Mouse (Mus musculus) cortical plate, adult 2 months (tissue): ENCODE measurements around the gene Pcmt1. TPM values are rescaled to one million over a fixed set of nuclear protein-coding genes. Genes with fewer than 3 reads are reported as not detected.

Experiments
- H3K27ac ChIP-seq: fragments of 200-500 bp; 2 replicates; pipeline ENCODE4 v1.5.1; 2012; ENCODE audit warnings: low read length, control low read depth, inconsistent platforms; ENCODE audit not compliant: insufficient read depth
- H3K4me1 ChIP-seq: fragments of 200-500 bp; 2 replicates; pipeline ENCODE4 v1.6.1; 2011; ENCODE audit warnings: low read length; ENCODE audit not compliant: control insufficient read depth, insufficient read depth
- H3K4me3 ChIP-seq: fragments of 200-500 bp; 2 replicates; pipeline ENCODE4 v1.5.1; 2011; ENCODE audit warnings: mild to moderate bottlenecking, low read length, control low read depth; ENCODE audit not compliant: insufficient read depth
- CTCF ChIP-seq: fragments of 200-500 bp; IDR thresholded peaks from 2 replicates; pipeline ENCODE4 v1.5.1; 2011; ENCODE audit warnings: mild to moderate bottlenecking, control low read depth, low read length; ENCODE audit not compliant: insufficient read depth; ENCODE audit errors: extremely low read depth
- POLR2A ChIP-seq: fragments of 200-500 bp; IDR thresholded peaks from 2 replicates; pipeline ENCODE4 v1.6.1; 2011; ENCODE audit warnings: mild to moderate bottlenecking, low read length, control low read depth; ENCODE audit not compliant: insufficient read depth; ENCODE audit errors: extremely low read depth
- polyA plus RNA-seq: library from polyadenylated mRNA; depleted of rRNA; stranded (reverse); fragments of >200 nt; gene quantifications from 2 replicates; pipeline ENCODE4 v1.2.3, GENCODE M21; 2012; rRNA removed

Gene Pcmt1
- polyA plus RNA-seq = 148 and 158 TPM in 2 replicates

DNA sequence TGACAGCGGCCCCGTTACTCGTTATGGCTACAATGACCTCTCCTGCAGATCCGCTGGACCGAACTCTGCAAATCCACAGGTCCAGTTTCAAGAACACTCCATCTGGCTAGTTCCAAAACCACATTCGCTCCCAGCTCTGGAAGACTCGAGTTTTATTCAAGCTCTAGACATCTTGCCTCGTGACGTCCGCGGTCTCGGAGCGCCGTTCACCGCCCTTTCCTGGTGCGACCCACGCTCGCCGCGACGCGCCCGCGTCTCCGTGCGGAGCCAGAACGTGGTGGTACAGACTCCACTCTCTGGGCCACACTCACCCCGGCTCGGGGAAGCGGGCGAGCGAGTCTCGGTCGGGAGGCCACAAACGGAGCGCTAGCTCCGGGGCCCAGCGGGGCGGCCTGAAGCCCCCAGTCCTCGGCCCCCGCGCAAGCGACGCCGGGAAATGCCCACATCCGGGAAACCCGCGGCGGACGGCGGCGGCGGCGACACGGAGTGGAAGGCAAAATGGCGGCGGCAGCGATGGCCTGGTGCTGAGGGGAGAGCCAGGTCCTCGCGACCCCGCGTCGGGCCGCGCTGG, at the start of gene Pcmt1, which contains the start of gene Lats1:
Pcmt1 (minus strand) TSS at position 406 of the 571 bp plus-strand sequence.
Lats1 (plus strand) TSS at position 484 of the 571 bp plus-strand sequence.
- TF ChIP-seq CTCF (no peak), POLR2A (peak; percentile 56; the same call in 1 of the 2 replicates)
- Histone ChIP-seq H3K4me3 (peak within 1 kb of the TSS; percentile 89), H3K4me1 (peaks cover 12% of the 10 kb centered on the region; the same call in 1 of the 2 replicates), H3K27ac (peak within 1 kb of the TSS; percentile 97)

DNA sequence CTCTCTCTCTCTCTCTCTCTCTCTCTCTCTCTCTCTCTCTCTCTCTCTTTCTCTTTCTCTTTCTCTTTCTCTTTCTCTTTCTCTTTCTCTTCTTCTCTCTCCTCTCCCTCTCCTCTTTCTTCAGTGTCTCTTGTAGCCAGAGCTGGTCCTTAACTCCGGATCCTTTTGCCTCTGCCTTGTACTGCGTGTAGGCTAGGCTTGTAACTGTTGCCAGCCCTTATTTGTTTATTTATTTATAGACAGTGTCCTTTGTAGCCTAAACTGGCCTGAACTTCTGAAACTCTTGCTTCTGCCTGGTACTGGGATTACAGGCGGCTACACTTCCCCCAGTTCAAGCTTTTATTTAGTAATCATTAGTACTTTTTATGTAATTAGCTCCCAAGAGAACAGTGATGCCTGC, 46.1 kb upstream of the Pcmt1 start:
- H3K4me1 ChIP-seq = peaks cover 2% of the 10 kb centered on the region; the same call in 1 of the 2 replicates
- H3K27ac ChIP-seq = no peak overlapping the region
- H3K4me3 ChIP-seq = no peak overlapping the region
- TF ChIP-seq CTCF (no peak), POLR2A (no peak)

DNA sequence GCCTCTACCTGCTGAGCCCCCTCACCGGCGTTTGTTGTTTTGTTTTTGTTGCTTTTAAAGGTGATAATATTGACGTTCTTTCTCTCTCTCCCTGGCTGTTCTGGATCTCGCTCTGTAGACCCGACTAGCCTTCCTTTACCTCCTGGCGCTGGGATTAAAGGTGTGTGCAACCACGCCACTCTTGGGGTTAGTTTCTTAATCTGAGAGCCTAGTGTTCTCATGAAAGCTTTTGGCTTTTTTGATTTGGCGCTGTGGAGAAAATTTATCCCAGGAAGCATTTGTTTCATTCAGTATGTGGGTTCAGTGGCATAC, 45.5 kb upstream of the Pcmt1 start:
- no peak for TF ChIP-seq CTCF
- TF ChIP-seq POLR2A = no peak

DNA sequence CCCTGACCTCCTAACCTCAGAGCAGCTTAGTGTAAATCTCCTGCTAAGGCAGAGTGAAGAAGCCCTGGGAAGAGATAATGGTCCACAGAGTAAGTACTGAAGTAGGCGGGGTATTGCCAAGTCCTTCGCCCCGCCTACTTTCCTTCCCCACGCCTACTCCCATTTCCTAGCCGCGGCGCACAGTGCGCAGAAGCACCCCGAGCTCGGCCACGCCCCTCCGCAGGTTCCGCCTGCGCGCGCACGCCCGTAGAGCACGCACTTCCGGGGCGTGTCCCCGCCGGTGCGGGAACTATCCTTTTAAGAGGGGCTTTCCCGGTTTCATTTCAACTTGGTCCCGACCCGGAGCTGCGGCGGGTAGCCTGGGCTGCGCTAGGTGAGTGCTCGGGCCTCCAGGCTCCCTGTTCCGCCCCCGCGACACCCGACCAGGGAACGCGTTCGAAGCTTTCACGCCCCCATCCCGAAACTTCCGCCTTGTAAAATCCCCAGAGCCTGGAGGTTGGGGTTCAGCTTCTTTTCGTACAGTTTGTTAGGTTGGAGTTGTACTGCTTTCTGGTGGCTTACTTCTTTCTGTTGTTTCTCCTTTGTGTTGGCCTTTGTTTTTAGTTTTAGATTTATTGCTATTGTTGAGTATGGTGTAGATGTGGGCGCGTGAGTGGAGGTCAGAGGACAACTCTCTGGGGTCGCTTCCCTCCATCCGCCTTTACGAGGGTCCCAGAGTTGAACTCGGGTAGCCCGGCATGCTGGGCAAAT, 45.0 kb upstream of the Pcmt1 start, which contains the start of gene Katna1:
Katna1 (plus strand) TSS at position 250 of the 750 bp plus-strand sequence.
- H3K27ac ChIP-seq = no peak within 1 kb of the TSS
- H3K4me1 ChIP-seq = peaks cover 2% of the 10 kb centered on the region; the same call in 1 of the 2 replicates
- peak within 1 kb of the TSS; percentile 58 for H3K4me3 ChIP-seq
- no peak for TF ChIP-seq CTCF
- peak; percentile 74 for TF ChIP-seq POLR2A

More for the DNA sequence above, 45.5 kb upstream of the Pcmt1 start:
- Histone ChIP-seq H3K4me1 (peaks cover 2% of the 10 kb centered on the region; the same call in 1 of the 2 replicates), H3K27ac (no peak overlapping the region), H3K4me3 (peak overlapping the region; percentile 58)

DNA sequence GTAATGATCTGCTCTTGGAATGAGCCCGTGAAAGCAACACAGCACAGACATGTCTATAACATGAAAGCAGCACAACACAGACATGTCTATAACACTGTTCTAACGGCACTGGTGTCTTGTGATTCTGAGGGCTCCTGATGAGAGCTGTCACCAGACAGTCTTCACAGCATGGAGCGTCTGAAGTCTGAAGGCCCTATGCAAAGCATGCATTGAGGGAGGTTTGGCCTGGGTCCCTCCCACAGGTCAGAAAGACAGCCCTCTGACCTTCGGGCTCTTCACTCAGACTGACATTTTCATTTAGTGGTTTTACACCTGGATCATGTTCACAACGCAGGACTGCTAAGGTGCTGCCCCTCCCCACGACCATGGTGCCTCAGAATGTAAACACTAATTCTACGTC, 34.1 kb upstream of the Pcmt1 start:
- Histone ChIP-seq H3K4me1 (no peaks in the 10 kb centered on the region), H3K4me3 (no peak overlapping the region), H3K27ac (no peak overlapping the region)
- no peak for TF ChIP-seq POLR2A
- TF ChIP-seq CTCF = no peak

DNA sequence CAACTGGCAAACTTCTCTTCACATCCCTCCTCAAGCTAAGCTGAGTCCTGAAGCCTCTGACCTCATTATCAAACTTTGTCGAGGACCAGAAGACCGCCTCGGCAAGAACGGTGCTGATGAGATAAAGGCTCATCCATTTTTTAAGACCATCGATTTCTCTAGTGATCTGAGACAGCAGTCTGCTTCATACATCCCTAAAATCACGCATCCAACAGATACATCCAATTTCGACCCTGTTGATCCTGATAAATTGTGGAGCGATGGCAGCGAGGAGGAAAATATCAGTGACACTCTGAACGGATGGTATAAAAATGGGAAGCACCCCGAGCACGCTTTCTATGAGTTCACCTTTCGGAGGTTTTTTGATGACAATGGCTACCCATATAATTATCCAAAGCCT, 31.6 kb upstream of the Pcmt1 start:
- Histone ChIP-seq H3K4me3 (no peak overlapping the region), H3K27ac (no peak overlapping the region), H3K4me1 (no peaks in the 10 kb centered on the region)
- TF ChIP-seq POLR2A (no peak), CTCF (no peak)

DNA sequence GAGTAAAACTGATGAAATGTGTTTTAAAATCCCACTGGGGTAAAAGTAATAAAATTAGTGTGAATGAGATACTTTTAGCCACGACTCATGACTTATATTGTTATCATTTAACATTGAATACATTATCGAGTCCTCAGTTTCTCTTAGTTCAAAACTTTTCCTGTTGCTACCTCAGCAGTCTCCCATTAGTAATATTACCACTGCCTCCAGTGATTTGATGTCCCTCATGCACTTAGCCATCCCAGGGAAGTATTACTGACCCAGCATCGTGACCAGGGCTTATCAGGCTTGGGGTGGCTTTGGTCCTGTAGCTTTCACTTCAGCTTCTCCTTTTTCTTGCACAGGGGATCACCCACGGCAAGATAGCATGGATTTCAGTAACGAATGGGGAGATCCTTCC, 29.2 kb upstream of the Pcmt1 start:
- TF ChIP-seq CTCF (no peak), POLR2A (no peak)
- no peak overlapping the region for H3K27ac ChIP-seq
- H3K4me1 ChIP-seq = no peaks in the 10 kb centered on the region
- no peak overlapping the region for H3K4me3 ChIP-seq

DNA sequence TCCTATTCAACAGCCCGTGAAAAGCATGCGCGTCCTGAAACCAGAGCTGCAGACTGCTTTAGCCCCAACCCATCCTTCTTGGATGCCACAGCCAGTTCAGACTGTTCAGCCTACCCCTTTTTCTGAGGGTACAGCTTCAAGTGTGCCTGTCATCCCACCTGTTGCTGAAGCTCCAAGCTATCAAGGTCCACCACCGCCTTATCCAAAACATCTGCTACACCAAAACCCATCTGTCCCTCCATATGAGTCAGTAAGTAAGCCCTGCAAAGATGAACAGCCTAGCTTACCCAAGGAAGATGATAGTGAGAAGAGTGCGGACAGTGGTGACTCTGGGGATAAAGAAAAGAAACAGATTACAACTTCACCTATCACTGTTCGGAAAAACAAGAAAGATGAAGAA, 21.6 kb upstream of the Pcmt1 start:
- Histone ChIP-seq H3K4me1 (no peaks in the 10 kb centered on the region), H3K4me3 (no peak overlapping the region), H3K27ac (no peak overlapping the region)
- TF ChIP-seq POLR2A (no peak), CTCF (no peak)

DNA sequence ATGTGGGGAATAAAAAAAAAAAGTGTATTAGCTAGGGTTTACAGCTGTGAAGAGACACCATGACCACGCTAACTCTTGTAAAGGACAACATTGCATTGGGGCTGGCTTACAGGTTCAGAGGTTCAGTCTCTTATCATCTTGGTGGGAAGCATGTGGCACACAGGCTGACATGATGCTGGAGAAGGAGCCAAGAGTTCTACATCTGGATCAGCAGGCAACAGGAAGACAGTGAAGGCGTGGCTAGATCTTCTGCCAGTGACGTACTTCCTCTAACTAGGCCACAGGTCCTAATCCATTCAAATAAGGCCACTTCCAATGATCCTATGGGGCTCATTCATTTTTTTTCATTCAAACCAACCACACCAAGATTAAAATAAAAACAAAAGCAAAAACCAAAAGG, 19.2 kb upstream of the Pcmt1 start:
- H3K27ac ChIP-seq = no peak overlapping the region
- H3K4me1 ChIP-seq = no peaks in the 10 kb centered on the region
- H3K4me3 ChIP-seq = no peak overlapping the region
- TF ChIP-seq CTCF = no peak
- TF ChIP-seq POLR2A = no peak

DNA sequence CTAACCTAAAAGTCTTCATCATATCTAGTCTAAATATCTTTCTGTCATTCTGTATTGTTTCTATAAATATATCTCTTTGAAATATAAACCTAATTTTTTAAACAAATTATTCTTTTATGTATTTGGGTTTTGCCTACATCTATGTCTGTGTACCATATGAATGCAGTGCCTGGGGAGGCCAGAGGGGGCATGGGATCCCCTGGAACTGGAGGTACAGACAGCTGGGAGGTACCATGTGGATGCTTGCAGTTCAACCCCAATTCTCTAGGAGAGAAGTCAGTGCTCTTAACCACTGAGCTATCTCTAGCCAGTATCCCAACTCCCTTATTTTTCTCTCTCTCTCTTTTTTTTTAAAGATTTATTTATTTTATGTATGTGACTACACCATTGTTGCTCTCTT, 14.3 kb upstream of the Pcmt1 start:
- Histone ChIP-seq H3K4me1 (no peaks in the 10 kb centered on the region), H3K27ac (no peak overlapping the region), H3K4me3 (no peak overlapping the region)
- no peak for TF ChIP-seq POLR2A
- no peak for TF ChIP-seq CTCF

DNA sequence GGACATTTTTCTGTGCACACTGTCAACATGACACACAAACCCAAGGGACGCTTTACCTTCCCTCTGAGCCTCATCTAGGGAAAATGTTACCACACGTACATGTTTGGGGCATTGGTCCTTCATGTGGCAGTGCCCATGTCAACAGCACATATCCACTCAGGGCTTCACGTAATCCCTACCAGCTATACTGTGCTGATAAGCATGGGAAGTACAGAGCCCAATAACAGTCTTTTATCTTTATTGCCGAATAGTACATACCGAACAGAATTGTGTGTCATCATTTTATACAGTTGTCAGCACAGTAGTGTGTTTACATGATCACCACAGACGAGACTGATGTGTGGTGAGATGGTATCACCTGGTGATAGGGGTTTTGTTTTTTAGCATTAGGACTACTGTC, 6.0 kb upstream of the Pcmt1 start:
- H3K27ac ChIP-seq = no peak overlapping the region
- TF ChIP-seq POLR2A = no peak
- TF ChIP-seq CTCF = no peak
- peaks cover 8% of the 10 kb centered on the region; the same call in 1 of the 2 replicates for H3K4me1 ChIP-seq
- no peak overlapping the region for H3K4me3 ChIP-seq
